Mouse (Mus musculus) inflammation-experienced regulatory T-cells, adult 6 months (primary cell): Measurements from ENCODE around the gene Rapgef5. TPM values are rescaled to one million over a fixed set of nuclear protein-coding genes. Genes with fewer than 3 reads are reported as not detected.

Experiments
- ATAC-seq: one replicate; pipeline ENCODE4 v1.8.0; 2017
- polyA plus RNA-seq, 3 experiments: library from polyadenylated mRNA; unstranded; fragments of 100-300 nt; shearing (Covaris generic); gene quantifications; one replicate each; pipeline ENCODE4 v1.2.1; 2017

Gene Rapgef5
- polyA plus RNA-seq, 3 experiments from 2014 or later = 0.59 to 1.5 (median 1.3) TPM

DNA sequence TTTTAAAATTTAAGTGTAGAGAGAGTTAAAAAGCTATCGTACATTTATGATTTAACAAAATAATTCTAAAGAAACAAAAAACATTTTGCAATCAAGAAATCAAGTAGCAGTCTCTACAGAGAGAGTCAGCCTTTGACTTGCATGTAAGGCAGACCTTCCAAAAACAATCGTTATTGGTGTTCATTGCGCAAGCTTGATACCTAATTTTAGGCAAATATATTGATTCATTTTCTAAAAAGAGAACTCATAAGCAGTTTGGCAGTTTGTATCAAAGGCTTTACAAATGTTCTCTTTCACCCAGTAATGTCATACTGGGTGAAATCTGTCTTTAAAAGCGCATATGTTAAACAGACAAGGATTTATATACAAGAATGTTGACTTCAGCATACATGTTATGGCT, 208.7 kb downstream of the Rapgef5 start:
- no peak for ATAC-seq

DNA sequence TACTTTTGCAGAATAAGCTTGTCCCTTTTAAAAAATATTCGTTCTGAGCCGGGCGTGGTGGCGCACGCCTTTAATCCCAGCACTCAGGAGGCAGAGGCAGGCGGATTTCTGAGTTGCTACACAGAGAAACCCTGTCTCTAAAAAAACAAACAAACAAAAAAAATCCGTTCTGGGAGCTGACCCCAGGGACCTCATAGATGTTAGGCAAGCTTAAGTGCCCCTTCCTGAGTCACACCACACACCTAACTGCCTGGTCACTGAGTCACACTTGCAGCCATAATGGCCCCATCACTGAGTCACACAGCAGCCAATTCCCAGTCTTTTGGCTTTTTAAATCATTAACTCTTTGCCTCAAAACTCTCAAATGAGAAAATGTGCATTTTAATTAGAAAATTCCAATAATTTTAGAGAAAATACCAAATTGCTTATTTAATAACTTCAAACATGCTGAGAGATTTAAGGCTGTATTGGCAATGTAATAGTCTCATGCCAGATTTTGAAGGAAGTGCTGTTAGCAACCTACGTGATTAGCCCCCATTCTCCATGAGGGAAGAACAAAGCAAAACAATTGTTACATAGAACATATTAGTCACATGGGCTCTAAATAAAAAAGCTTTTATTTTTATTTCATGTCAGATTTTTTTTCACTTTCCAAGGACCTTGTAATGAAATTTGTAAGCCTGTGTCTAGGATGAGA, 211.3 kb downstream of the Rapgef5 start:
- no peak for ATAC-seq

DNA sequence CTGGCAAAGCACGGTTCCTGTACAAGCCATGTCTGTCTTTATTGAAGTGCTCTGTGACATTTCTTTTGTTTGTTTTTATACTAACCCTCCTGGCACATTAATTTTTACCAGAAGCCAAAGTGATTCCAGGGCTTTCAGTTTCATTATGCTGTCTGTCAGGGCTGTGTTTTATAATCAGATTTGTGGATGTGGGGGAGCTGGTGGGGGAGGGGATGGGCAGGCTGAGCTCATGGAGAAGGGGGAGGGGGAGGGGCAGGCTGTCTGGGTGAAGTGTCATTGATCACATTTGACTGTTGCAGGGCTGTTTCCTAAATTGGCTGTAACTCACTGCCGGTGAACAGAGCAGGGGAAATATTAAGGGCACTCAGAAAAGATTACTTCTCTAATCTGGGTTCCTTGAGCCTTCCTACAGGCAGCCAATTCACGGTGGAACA, 211.9 kb downstream of the Rapgef5 start:
- no peak for ATAC-seq

DNA sequence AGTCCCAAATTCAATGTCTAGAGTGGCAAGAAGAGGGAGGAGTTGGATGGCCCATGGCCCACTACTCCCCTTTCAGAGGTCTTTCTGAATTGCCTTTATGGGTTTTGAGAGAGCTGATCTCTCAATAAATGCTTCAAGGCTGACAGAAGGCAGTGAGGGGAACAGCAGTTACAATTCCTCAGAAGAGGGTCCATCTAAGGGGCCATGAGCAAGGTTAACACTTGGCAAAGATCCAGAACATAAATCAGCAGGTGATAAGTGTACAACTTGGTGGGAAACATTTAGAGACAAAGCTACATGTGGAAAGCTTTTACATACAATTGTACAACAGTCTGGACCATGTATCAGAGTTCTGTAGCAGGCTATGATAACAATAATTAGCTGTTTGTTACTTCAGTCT, 217.3 kb downstream of the Rapgef5 start:
- ATAC-seq = no peak

DNA sequence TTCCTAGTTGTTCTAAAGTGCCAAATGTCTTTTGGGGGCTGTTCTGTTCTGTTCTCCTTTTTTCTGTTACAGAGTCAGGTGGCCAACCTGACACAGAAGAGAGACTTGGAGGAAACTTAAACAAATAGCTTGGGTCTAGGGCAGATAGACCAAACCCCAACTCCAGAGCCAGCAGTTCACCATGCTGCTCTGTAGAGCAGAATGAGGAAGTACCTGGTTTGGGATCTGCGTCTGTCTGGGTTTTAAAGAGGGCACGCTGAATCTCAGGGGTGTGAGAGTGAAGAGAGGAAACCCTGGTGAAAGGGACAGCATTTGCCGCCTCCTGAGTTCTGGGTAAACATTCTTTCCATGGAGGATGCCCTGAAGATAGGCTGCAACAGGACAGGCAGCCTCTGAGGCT, 219.9 kb downstream of the Rapgef5 start:
- no peak for ATAC-seq

DNA sequence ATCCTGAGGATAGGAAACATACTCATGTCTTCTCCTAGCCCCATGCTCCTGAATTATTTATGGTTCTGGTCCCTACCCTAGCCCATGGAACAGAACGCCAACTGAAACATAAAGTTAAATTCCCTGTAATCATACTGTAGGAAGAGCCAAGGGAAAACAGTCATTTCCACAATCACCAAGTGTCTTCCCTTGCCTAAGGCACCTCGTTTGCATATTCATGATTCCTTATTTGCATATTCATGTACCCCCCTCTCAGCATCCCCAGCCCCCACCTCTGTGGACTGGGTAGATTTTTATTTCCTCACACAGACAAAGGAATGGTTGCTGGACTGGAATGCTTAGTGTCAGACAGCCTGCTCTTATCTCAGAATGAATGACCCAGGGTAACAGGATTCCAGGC, 220.6 kb downstream of the Rapgef5 start:
- ATAC-seq = no peak

- no peak for ATAC-seq
Observed at GRCm38 (mm10) chr12:117737332-117738031, 221.2 kb downstream of the Rapgef5 start.

- ATAC-seq = no peak
Observed at GRCm38 (mm10) chr12:117742487-117742886, 226.2 kb downstream of the Rapgef5 start.

DNA sequence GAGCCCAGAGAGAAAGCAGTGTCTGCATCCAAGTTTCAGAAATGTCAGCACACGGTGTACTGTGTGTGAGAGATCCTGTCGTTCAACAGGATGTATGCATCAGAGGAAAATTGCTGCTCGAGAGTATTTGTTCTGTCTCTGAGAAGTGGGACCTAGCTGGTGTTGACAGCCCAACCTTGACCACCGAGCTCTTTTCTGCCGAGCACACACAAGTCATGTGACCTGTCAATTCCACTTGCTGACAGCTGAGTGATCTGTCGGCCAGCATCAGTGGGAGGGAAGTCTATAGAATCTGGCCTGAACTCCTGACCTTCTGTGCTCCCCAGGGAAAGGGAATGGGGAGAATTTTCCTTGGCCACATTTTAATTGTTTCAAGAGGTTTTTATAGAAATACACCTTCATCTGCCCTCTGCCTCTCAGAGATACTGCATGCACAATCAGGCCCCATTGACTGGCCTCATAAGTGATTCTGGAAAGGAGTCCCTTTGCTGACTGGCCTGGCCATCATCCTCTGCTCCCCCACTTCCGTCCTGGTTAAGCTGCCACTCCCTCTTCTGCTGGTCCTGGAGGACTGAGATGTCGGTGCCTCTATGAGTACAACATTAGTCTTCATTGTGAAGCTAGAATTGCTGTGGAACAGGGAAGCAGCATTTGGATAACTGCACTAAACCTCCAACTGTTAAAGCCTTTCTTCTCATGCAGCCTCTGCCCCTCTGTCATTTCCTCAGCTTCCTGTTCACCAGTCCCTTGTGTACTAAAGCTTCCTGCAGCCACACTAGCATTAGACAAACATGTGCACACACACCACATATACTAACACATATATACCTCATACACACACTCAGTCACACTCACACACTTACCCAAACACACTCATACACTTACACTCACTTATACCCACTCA, 228.6 kb downstream of the Rapgef5 start:
- no peak for ATAC-seq

DNA sequence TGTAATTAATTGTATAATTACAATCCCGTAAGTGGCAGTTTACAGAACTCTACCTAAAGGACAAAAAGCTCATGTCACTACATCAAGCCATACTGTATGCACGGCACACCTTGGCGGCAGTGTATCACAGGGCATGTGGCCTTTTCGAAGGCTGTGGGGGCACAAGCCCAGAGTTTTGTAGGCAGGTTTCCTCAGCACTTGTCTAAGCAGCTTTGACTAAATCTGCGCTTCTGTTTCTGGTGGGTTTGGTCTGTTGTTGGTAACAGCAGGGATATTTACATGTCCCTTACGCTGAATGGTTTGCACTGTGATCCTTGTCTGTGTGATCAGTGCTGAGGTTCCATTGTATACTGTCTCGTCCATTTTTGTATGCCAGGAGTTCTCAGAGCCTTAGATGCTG, 230.3 kb downstream of the Rapgef5 start:
- ATAC-seq = no peak

DNA sequence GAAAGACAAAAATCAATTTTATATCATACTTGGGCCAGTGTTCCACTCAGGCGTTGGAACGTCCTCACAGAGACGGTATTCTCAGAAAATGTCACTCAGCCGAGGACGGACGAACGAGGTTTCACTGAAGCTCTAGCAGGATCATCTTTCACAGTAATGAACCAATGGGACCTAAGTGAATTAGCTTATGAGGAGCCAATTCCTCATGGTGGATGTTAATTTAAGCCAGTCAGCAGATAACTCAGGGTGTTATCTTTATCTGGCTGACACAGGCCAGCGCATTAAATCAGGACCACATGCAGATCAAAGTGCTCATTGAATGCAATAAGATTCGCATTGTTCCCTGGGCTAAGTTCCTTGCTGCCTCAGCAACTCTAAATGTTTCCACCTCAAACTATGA, 234.8 kb downstream of the Rapgef5 start:
- ATAC-seq = no peak

GRCm38 (mm10) chr12:117751520-117752383, 235.5 kb downstream of the Rapgef5 start:
- ATAC-seq = no peak

DNA sequence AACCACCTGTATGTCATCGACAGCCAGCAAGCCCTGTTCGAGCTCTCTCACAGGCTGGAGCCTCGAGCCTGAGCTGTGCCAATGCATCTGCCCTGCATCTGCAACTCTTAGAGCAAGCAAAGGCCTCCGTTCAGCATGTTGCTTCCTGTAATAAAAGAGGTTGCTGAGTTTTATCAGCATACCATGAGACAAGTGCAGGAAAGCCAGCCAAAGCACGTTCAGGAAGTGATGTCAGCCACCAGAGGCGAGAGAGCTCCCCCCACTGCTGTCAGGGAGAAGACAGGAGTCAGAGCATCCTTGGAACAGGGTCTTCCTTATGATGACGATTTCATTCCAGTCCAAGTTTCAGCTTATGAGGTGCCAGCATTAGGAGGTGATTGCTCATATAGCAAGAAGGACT, 239.7 kb downstream of the Rapgef5 start:
- peak; percentile 67 for ATAC-seq

- ATAC-seq = no peak
Observed at GRCm38 (mm10) chr12:117760373-117760772, 244.1 kb downstream of the Rapgef5 start.

GRCm38 (mm10) chr12:117760846-117761245, 244.6 kb downstream of the Rapgef5 start:
- ATAC-seq = no peak

DNA sequence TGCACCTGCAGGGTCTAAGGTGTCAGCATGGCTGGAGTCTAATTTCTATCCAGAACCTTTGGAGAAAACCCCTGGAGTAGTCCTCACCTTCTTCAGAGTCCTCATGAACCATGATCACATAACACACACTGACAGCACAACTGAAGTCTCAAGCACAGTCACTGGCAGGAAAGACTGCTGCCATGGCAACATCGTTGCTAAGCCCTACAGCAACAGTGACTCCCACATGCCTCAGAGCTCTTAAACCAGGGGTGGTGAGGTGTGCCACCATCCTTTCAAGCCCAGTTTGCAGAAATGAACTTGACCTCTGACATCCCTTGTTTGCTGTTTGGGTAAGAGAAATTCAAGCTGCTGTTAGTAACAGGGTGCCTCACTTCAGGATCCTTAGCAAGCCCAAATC, 245.4 kb downstream of the Rapgef5 start:
- peak; percentile 84 for ATAC-seq

DNA sequence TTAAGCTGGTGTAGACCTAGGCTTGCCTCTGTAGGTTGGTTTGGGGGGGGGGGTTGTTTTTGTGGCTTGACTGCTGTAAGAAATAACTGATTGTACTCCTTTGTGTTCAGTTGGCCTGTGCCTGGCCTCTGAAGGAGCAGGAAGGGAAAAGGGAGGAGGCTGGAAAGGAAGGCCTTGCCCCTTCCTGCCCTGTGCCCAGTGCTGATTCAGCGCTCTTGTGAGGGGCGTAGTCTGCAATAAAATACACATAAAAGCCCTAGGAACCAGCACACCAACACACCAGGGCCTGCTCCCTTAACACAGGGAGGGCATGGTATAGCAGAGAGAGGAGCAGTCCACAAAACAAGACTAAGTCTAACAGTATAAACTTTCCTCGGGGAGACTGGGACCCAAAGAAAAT, 247.0 kb downstream of the Rapgef5 start:
- ATAC-seq = no peak

DNA sequence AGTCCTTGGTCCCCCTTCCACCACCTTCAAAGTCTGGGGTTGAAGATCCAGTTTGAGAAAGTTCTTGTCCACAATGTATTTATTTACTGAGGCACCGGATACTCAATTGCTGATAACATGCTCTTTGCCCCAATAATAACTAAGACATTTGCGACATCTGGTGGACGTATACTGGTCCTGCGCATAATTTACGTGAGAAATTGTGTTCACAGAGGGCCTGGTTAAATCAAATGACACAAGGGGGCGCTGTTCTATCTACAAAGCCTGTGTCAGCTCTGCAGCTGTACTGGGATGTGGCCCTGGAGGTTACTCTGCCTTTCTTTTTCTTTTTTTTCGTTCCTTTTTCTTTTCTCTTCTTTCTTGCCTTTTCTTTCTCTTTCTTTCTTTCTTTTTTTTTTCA, 248.6 kb downstream of the Rapgef5 start:
- peak; percentile 71 for ATAC-seq

- ATAC-seq = no peak
Observed at GRCm38 (mm10) chr12:117769113-117769512, 252.8 kb downstream of the Rapgef5 start.

DNA sequence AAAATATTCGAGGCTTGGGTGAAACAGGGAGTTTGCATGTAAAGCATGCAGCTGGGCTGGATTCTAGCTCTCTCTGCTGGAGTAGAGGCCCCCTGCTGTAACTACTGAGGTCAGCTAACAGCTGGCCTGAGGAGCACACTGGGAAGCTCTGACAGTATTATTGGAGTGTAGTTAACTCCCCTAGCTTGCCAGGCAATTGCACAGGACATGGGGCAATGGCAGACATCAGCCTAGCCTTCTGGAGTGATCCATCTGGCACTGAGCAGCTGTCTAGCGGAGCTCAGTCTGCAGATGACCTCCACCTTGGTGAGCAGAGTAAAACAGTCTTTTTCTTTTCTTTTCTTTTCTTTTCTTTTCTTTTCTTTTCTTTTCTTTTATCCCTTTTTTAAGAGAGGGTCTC, 253.9 kb downstream of the Rapgef5 start:
- ATAC-seq = no peak

GRCm38 (mm10) chr12:117771156-117771555, 254.9 kb downstream of the Rapgef5 start:
- no peak for ATAC-seq

DNA sequence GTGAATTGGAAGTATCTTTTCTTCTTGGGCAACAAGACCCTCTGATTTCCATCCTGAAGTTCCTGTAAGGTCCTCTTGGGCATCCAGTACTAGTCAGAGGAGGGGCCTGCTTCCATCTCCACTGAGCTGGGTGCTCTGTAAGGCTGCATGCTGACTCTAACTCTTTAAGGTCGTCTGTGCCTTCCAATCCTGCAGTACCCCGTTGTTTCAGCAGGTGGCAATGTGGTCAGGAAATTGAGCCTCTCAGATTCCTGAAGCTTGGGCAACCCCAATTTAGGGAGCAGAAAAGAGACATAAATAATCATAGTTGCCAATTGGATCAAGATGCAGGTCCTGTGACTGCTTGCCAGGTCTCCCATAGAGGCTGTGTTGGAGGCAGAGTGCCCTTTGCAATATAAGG, 256.4 kb downstream of the Rapgef5 start:
- peak; percentile 71 for ATAC-seq
